Mouse (Mus musculus): ENCODE measurements around the gene Mfsd11. TPM values are rescaled to one million over a fixed set of nuclear protein-coding genes. Genes with fewer than 3 reads are reported as not detected.
A peak's percentile ranks its signal among the peaks of the same experiment; 100 is the strongest.

Mfsd11 gene
- polyA plus RNA-seq, 1 experiment from 2014 or later: 39.0 TPM

DNA sequence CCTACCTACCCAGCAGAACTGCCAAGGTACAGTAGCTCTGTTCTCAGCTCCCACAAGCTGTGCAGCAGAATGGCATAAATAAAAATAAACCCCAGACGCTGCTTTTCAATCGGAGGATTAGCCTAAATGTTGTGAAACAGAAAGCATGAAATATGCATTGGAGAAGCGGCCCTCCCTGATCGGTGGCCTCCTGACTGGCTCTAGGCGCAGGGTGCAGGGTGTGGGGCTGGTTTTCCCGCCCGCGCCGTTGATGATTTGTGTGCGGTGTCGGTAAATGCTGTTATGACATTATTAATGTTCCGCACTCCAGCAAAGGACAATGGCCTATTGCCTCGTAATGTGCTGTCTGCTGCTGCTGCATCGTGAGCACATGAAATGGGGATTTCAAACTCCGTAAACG lies 61.3 kb downstream of the Mfsd11 start:
- no peaks in the 10 kb centered on the region; the same call in 1 of the 2 replicates for H3K4me1 ChIP-seq (ENCODE audit: control insufficient read depth, insufficient read depth, low read length)
- no peak for ATAC-seq (replicated peaks; ENCODE audit: extremely low read depth, insufficient read depth, low FRiP score)
- H3K27ac ChIP-seq (ENCODE audit: low read length): no peak overlapping the region
- no peak overlapping the region for H3K4me2 ChIP-seq (ENCODE audit: low read depth, low read length)
- no peak overlapping the region for H3K9ac ChIP-seq (ENCODE audit: low read length)
- no peaks in the 10 kb centered on the region for H3K9me3 ChIP-seq (replicated peaks; ENCODE audit: control insufficient read depth, low read length)
- WGBS: 73% methylated on average over 16 of the region's 16 CpGs
- no peak overlapping the region for H3K4me3 ChIP-seq (ENCODE audit: low read length)
- H3K27me3 ChIP-seq (ENCODE audit: control insufficient read depth, insufficient read depth, low read length): peaks cover 31% of the 10 kb centered on the region
- no peaks in the 10 kb centered on the region for H3K36me3 ChIP-seq (ENCODE audit: control insufficient read depth, insufficient read depth)

DNA sequence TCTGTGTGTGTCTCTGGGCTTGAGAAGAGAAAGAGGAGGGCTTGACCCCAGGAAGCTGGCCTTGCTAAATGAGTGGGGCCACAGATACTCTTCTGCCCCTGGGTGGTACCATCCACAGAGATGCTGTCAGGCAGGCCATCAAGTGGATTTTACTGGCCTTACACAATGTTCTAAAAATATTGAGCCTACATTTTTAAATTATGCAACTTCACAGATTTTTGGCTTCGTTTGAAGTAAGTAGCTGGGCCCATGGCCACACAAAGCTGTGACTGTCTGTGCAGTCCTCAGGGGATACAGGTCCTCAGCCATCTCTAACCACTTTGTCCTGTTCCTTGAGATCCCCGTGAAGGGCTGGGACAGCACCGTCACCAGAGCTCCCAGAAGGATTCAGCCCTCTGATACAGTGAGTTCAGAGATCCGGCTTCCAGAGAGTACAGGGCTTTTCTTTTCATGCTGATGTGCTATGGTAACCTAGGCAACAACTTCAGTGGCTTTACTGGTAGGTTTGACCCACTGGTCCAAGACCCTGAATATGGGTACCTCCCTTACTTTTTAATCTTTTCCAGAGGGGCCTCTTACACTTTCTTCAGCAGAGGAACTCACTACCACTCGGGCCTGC lies 62.1 kb downstream of the Mfsd11 start:
- H3K27me3 ChIP-seq (ENCODE audit: control insufficient read depth, insufficient read depth, low read length): peaks cover 37% of the 10 kb centered on the region
- WGBS: 60% methylated on average over 5 of the region's 5 CpGs
- no peak for ATAC-seq (replicated peaks; ENCODE audit: extremely low read depth, insufficient read depth, low FRiP score)

GRCm38 (mm10) chr11:116915241-116915640 lies 63.0 kb downstream of the Mfsd11 start:
- H3K36me3 ChIP-seq (ENCODE audit: control insufficient read depth, insufficient read depth): no peaks in the 10 kb centered on the region
- WGBS: 79% methylated on average over 3 of the region's 3 CpGs
- no peak overlapping the region for H3K4me2 ChIP-seq (ENCODE audit: low read depth, low read length)
- no peak overlapping the region for H3K27ac ChIP-seq (ENCODE audit: low read length)
- H3K9ac ChIP-seq (ENCODE audit: low read length): no peak overlapping the region
- H3K9me3 ChIP-seq (replicated peaks; ENCODE audit: control insufficient read depth, low read length): no peaks in the 10 kb centered on the region
- peaks cover 8% of the 10 kb centered on the region for H3K4me1 ChIP-seq (ENCODE audit: control insufficient read depth, insufficient read depth, low read length)
- peaks cover 46% of the 10 kb centered on the region for H3K27me3 ChIP-seq (ENCODE audit: control insufficient read depth, insufficient read depth, low read length)
- no peak overlapping the region for H3K4me3 ChIP-seq (ENCODE audit: low read length)
- no peak for ATAC-seq (replicated peaks; ENCODE audit: extremely low read depth, insufficient read depth, low FRiP score)

More for the DNA sequence above, 62.1 kb downstream of the Mfsd11 start:
- Histone ChIP-seq H3K4me2 (ENCODE audit: low read depth, low read length) (no peak overlapping the region), H3K4me3 (ENCODE audit: low read length) (no peak overlapping the region), H3K36me3 (ENCODE audit: control insufficient read depth, insufficient read depth) (no peaks in the 10 kb centered on the region), H3K9me3 (replicated peaks; ENCODE audit: control insufficient read depth, low read length) (no peaks in the 10 kb centered on the region), H3K4me1 (ENCODE audit: control insufficient read depth, insufficient read depth, low read length) (peaks cover 7% of the 10 kb centered on the region), H3K9ac (ENCODE audit: low read length) (no peak overlapping the region), H3K27ac (ENCODE audit: low read length) (no peak overlapping the region)

- Histone ChIP-seq H3K36me3 (ENCODE audit: control insufficient read depth, insufficient read depth) (no peaks in the 10 kb centered on the region), H3K9me3 (replicated peaks; ENCODE audit: control insufficient read depth, low read length) (no peaks in the 10 kb centered on the region), H3K27ac (ENCODE audit: low read length) (no peak overlapping the region), H3K9ac (ENCODE audit: low read length) (no peak overlapping the region), H3K4me2 (ENCODE audit: low read depth, low read length) (no peak overlapping the region), H3K27me3 (ENCODE audit: control insufficient read depth, insufficient read depth, low read length) (peaks cover 57% of the 10 kb centered on the region), H3K4me1 (ENCODE audit: control insufficient read depth, insufficient read depth, low read length) (peaks cover 13% of the 10 kb centered on the region), H3K4me3 (ENCODE audit: low read length) (no peak overlapping the region)
- ATAC-seq (replicated peaks; ENCODE audit: extremely low read depth, insufficient read depth, low FRiP score): no peak
- 40% methylated on average over 7 of the region's 7 CpGs for WGBS
Observed at GRCm38 (mm10) chr11:116917361-116917760, 65.1 kb downstream of the Mfsd11 start.

- H3K4me2 ChIP-seq (ENCODE audit: low read depth, low read length): peak within 1 kb of the TSS; percentile 99
- no peaks in the 10 kb centered on the region for H3K9me3 ChIP-seq (replicated peaks; ENCODE audit: control insufficient read depth, low read length)
- peak within 1 kb of the TSS; percentile 68 for H3K9ac ChIP-seq (ENCODE audit: low read length)
- WGBS: 3% methylated on average over 75 of the region's 90 CpGs
- ATAC-seq (replicated peaks; ENCODE audit: extremely low read depth, insufficient read depth, low FRiP score): peak; percentile 80
- H3K36me3 ChIP-seq (ENCODE audit: control insufficient read depth, insufficient read depth): no peaks in the 10 kb centered on the region
- peak within 1 kb of the TSS; percentile 61 for H3K4me3 ChIP-seq (ENCODE audit: low read length)
- peaks cover 63% of the 10 kb centered on the region for H3K27me3 ChIP-seq (ENCODE audit: control insufficient read depth, insufficient read depth, low read length)
- H3K4me1 ChIP-seq (ENCODE audit: control insufficient read depth, insufficient read depth, low read length): peaks cover 15% of the 10 kb centered on the region
- no peak within 1 kb of the TSS for H3K27ac ChIP-seq (ENCODE audit: low read length)
Observed at GRCm38 (mm10) chr11:116918323-116919185, 66.3 kb downstream of the Mfsd11 start, which contains the start of gene Mgat5b. Mgat5b (plus strand) TSS chr11:116918863.

DNA sequence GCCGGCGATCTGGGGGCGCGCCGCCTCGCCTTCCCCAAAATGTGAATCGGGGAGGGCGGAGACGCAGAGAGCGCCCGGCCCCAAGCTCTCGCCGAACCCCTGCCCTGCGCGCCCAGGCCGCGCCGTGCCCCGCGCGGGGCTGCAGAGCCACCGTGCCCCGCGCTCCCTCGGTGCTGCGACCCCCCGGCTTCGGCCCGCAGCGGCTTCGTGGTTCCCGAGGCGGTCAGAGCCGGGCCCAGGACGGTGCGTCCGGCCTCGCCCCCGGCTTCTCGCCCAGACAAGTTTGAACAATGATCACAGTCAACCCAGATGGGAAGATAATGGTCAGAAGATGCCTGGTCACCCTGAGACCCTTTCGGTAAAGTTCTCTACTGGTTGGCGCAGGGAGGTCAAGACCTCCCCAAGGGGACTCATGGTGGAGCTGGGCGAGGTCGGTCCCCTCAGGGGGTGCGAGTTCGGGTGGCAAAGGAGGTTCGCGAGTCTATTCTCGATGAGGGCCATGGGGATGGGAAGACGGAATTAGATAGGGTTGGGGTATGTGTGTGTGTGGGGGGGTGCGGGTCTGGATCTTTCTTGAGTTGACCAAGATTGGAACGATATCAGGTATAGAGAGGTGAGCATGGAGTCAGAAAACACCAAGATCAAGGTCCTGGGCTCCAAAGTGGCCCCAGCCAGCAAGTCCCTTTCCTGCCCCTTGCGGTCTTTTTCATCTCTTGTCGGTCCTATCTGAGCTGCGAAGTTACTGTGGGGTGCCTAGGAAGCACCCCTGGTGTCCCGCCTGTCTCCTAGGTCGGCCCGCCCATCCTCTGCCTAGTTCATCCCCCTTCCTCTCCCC lies 67.2 kb downstream of the Mfsd11 start:
- Histone ChIP-seq H3K27me3 (ENCODE audit: control insufficient read depth, insufficient read depth, low read length) (peaks cover 63% of the 10 kb centered on the region), H3K4me1 (ENCODE audit: control insufficient read depth, insufficient read depth, low read length) (peaks cover 15% of the 10 kb centered on the region), H3K36me3 (ENCODE audit: control insufficient read depth, insufficient read depth) (no peaks in the 10 kb centered on the region), H3K27ac (ENCODE audit: low read length) (no peak overlapping the region), H3K9ac (ENCODE audit: low read length) (peak overlapping the region; percentile 68), H3K4me3 (ENCODE audit: low read length) (peak overlapping the region; percentile 61), H3K9me3 (replicated peaks; ENCODE audit: control insufficient read depth, low read length) (no peaks in the 10 kb centered on the region), H3K4me2 (ENCODE audit: low read depth, low read length) (peak overlapping the region; percentile 99)
- no peak for ATAC-seq (replicated peaks; ENCODE audit: extremely low read depth, insufficient read depth, low FRiP score)
- 4% methylated on average over 57 of the region's 58 CpGs for WGBS

GRCm38 (mm10) chr11:116920746-116921145 lies 68.5 kb downstream of the Mfsd11 start:
- H3K4me2 ChIP-seq (ENCODE audit: low read depth, low read length): no peak overlapping the region

GRCm38 (mm10) chr11:116922058-116922457 lies 69.8 kb downstream of the Mfsd11 start:
- Histone ChIP-seq H3K36me3 (ENCODE audit: control insufficient read depth, insufficient read depth) (no peaks in the 10 kb centered on the region), H3K9ac (ENCODE audit: low read length) (no peak overlapping the region), H3K27me3 (ENCODE audit: control insufficient read depth, insufficient read depth, low read length) (peaks cover 49% of the 10 kb centered on the region), H3K9me3 (replicated peaks; ENCODE audit: control insufficient read depth, low read length) (no peaks in the 10 kb centered on the region), H3K4me1 (ENCODE audit: control insufficient read depth, insufficient read depth, low read length) (peaks cover 15% of the 10 kb centered on the region), H3K27ac (ENCODE audit: low read length) (no peak overlapping the region), H3K4me2 (ENCODE audit: low read depth, low read length) (no peak overlapping the region), H3K4me3 (ENCODE audit: low read length) (no peak overlapping the region)
- peak; percentile 66 for ATAC-seq (replicated peaks; ENCODE audit: extremely low read depth, insufficient read depth, low FRiP score)
- 17% methylated on average over 7 of the region's 7 CpGs for WGBS

More at GRCm38 (mm10) chr11:116920746-116921145, 68.5 kb downstream of the Mfsd11 start:
- no peaks in the 10 kb centered on the region for H3K36me3 ChIP-seq (ENCODE audit: control insufficient read depth, insufficient read depth)
- H3K4me1 ChIP-seq (ENCODE audit: control insufficient read depth, insufficient read depth, low read length): peaks cover 15% of the 10 kb centered on the region
- 0% methylated on average over 6 of the region's 6 CpGs for WGBS
- no peak overlapping the region for H3K9ac ChIP-seq (ENCODE audit: low read length)
- ATAC-seq (replicated peaks; ENCODE audit: extremely low read depth, insufficient read depth, low FRiP score): no peak
- no peak overlapping the region for H3K27ac ChIP-seq (ENCODE audit: low read length)
- no peak overlapping the region for H3K4me3 ChIP-seq (ENCODE audit: low read length)
- H3K9me3 ChIP-seq (replicated peaks; ENCODE audit: control insufficient read depth, low read length): no peaks in the 10 kb centered on the region
- H3K27me3 ChIP-seq (ENCODE audit: control insufficient read depth, insufficient read depth, low read length): peaks cover 61% of the 10 kb centered on the region

Measured in heart, embryonic 16.5 days (tissue).